Mouse (Mus musculus) T-cell, adult 2 months (primary cell): ENCODE measurements around the gene Mybpc1.

Source experiments
- DNase-seq: peaks from one replicate; pipeline ENCODE4 v3.0.0; 2022; ENCODE audit warnings: low spot score

The Mybpc1 gene

DNA sequence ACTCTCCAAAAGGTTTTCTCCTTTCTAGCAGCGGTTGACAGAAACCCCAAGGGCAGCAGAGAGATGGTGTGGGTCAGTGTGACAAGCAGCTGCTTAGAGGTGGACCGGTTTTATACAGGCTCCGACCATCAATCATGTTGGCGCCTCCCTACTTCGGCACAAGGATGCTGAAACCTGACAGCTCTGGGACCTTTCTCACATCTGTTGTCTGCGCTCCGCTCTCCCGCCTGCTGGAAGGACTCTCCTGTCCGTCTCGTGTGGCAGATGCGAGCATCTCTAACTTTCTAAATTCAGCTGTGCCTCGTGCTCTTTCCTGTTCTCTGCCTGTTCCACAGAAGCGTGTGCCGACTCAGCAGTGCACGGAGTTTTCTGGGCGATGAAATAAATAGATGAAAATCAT lies at the start of gene Mybpc1:
TSS of gene Mybpc1 (minus strand) at position 210 of the 400 bp plus-strand sequence.
- DNase-seq, result no peak

- DNase-seq, result no peak
These were observed 40.5 kb upstream of the Mybpc1 start for GRCm38 (mm10) chr10:88645448-88645847.

GRCm38 (mm10) chr10:88631330-88631953 lies 26.5 kb upstream of the Mybpc1 start:
- no peak for DNase-seq

GRCm38 (mm10) chr10:88630663-88631329 lies 25.8 kb upstream of the Mybpc1 start:
- no peak for DNase-seq

DNA sequence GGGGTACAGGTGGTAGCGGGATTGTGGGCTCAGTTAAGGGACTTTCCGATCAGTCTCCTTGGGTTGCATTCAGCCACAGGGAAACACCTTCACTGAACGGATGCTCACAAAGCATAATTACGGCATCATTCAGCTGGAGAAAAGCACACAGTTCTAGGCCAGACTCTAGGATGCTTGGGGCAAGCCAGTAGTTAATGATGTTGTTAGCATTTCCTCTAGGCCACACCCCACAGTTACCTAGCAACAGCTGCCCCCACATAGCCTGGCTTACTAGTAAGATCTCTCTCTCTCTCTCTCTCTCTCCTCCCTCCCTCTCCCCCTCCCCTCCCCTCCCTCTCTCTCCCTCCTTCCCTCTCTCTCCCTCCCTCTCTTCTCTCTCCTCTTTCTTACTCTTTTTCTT lies 22.1 kb upstream of the Mybpc1 start:
- no peak for DNase-seq

DNA sequence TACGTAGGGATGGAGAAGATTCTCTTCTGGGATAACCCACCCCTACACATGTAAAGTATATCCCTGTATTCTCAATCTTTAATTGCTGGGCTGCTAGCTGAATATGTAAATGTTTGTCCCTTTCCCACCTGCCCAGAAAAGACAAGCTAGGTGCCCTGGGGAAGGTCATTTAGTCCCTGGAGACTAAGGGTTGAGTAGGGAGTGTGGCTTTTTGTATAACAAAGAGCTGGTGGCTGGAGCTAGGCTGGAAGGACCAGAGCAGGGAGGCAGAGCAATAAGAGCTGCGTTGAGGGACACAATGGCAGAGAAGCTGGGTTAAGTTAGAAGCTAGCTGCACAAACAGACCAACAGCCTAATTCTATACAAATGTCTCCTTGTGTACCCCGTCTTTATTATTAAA lies 21.2 kb upstream of the Mybpc1 start:
- no peak for DNase-seq

- DNase-seq, result no peak
These were observed 19.3 kb upstream of the Mybpc1 start for GRCm38 (mm10) chr10:88624300-88624699.

DNA sequence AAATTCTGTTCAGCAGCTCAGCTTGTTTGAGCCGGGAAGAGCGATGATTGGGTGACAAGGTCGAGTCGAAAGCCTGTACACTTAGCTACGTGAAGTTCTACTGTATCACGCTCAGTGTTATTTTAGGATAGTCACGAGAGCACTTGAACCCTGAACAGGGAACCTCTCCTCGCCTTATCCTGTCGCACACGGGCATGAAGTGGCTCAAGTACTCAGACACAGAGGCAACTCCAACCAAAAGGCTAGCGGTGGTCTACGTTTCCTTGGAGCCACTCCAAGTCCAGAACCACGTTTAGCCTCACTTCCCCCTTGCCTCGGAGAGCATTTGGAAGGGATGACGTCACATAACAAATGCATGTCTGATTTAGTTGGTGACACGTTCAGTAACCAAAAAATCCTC lies 17.7 kb upstream of the Mybpc1 start:
- DNase-seq, result no peak

GRCm38 (mm10) chr10:88620809-88621208 lies 15.9 kb upstream of the Mybpc1 start:
- DNase-seq, result no peak

- no peak for DNase-seq
These were observed 8.1 kb upstream of the Mybpc1 start for GRCm38 (mm10) chr10:88613051-88613450.

DNA sequence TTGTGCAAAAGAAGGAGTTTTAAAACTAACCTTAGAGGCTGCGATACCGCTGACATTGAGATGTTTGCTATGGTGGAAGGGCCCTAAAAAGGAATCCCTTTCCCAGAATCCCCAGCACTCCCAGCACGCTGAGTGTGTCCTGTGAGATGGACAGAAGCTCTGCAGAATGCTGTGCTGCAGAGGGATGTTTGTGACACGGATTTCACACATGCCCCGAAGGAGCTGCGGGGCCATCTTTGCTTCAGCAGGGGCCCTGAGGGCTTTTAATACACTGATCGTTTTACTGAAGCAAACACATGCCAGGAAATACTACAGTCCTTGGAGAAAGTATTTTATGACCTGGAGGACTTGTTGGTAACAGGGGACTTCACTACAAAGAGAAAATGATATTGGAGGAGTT lies 1.7 kb upstream of the Mybpc1 start:
- DNase-seq, result no peak

DNA sequence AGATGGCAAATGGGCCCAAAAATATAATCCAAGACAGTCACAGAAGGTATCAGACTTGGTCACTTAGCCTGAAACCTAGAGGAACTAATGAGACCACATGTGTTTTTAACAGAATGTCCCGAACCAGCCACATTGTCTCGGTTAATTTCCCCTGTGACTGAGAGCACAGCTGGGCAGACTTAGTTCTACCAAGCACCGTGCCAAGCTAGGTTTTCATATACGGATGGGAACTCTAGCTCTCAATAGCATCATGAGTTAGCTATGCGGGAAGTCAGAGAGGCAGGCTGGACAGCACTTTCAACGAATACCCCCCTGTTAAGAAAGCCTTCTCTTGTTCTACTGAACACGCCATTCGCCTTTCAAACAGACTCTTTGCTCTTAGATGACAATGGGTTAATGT lies 1.1 kb upstream of the Mybpc1 start:
- no peak for DNase-seq

DNA sequence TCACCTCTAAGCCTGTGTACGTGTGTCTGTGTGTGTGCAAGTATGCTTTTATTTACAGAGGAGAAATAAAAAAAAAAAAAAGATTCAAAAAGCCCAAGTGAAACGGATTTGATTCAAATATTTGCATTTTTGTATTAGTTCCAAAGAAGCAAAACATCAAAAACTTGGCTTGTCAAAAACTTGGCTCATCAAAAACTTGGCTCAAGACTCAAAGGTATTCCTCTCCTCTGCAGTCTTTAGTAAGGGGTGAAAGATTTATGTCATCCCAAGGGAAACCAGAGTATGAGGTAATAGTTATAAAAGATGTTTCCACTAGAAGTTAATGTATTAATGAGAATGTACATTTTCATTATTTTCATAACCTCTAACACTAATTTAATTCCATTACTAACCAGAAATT lies 1.2 kb downstream of the Mybpc1 start:
- DNase-seq, result no peak

DNA sequence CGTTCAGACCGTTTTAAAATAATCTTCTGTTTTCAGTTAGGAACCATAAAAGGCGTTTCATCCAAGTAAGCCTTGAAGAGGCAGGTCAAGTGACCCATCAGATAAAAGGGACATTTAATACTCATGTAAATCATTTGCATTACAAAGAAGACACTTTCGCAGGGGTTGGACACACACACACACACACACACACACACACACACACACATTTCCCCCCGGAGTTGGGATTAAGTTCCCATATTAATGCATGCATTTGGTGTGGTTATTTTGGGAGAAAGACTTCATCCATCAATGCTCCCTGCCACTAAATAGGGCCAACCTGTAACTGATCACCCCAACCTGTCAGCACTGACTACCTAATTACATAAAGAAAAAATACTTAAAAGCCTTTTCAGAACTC lies 1.7 kb downstream of the Mybpc1 start:
- DNase-seq, result no peak

DNA sequence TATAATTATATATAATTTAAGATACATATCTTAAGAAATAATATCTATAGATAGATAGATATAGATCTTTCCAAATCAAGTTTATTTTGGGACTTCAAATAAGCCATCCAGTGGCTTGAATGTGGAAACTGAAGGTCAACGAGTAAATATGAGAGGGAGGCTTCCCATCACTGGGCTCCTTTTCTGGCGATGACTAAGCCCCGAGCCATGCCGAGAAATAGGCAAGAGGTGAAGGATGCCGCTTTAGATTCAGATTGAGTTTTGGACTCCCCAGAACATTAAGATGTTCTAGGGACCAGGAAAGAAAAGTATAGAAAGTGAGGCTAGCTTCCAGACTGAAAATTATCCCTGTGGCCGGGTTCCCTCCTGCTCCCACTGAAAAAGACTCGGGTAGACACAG lies 4.4 kb downstream of the Mybpc1 start:
- DNase-seq, result no peak

DNA sequence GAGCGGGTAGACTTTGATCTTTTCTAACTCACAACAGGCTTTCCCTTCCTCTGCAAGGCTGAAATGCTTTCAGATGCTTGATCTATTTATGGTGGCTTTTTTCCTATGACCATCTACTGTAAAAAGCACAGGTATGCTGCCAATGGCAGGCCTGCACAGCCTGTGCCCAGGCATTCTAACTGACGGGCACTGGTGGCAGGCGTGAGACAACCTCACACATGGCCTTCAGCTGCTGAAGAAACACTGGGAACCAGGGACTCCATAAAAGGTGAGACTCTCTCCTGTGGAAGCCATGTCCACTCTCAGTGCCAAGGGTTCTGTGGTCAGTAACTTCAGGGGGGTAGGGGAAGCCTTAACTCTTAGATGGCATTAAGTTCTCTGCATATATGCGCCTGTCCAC lies 12.6 kb downstream of the Mybpc1 start:
- no peak for DNase-seq

GRCm38 (mm10) chr10:88591042-88591441 lies 13.9 kb downstream of the Mybpc1 start:
- no peak for DNase-seq

- DNase-seq, result peak; percentile 8
These were observed 20.5 kb downstream of the Mybpc1 start for GRCm38 (mm10) chr10:88584469-88584868.

- no peak for DNase-seq
These were observed 24.2 kb downstream of the Mybpc1 start for GRCm38 (mm10) chr10:88580786-88581185.

DNA sequence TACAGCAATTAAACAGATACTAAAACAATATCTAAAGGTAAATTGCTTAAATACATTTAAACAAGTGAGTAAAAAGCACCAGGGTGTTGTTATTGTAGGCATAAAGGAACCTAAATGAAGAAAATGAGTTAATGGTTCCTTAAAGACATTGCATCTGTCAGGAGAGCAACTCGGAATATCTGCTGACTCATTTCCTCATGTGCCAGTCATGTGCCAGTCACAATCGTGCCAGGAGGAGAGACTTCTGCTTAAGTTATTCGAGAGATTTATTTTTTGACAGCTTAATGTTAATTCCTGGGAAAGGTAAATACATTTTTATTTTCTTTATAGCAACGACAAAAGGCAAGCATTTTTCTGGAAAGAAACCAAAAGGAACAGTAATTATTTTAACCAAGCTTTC lies 26.3 kb downstream of the Mybpc1 start:
- DNase-seq, result no peak

DNA sequence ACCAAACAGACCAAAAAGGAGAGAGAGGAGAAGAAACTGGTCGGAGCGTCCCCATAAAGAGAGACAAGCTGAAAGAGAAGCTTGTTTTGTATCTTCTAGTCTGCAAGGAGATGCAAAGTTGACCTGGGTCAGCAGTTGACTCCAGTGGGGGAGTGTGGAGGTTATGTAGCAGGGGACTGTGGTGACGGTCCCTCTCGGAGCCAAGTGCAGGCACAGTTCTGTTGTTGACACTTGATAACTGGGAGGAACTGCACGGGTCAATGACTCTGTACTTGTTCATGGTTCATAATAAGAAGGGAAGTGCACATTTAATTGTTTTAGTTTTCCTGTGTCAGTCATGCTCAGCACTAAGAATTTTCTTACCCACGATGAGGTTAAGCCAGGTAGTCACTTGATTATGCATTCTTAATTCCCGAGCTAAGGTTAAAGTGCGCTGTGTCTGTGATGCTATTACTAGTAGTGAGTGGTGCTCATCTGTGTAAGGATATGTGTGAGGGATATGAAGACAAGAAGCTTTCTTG lies 30.8 kb downstream of the Mybpc1 start:
- DNase-seq, result no peak

GRCm38 (mm10) chr10:88572123-88572522 lies 32.8 kb downstream of the Mybpc1 start:
- DNase-seq, result no peak

DNA sequence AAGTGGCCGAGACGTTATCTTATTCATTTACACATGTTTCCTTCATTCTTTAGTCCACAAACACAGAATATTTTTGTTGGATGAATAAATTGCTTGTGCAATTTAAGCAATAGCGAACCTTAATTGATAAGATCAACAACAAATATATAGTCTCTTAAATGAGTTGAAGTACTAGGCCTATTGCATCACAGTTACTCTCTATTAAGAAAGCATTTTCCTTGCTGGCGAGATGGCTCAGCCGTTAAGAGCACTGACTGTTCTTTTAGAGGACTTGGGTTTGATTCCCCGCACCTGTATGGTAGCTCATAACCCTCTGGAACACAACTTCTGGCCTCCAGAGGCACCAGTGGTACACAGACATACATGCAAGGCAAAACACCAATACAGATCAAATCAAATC lies 47.9 kb downstream of the Mybpc1 start:
- DNase-seq, result no peak

GRCm38 (mm10) chr10:88552738-88553137 lies 52.2 kb downstream of the Mybpc1 start:
- DNase-seq, result no peak
